Mouse (Mus musculus): Measurements from ENCODE around the gene Casr.
A peak's percentile ranks its signal among the peaks of the same experiment; 100 is the strongest.

Gene Casr

GRCm38 (mm10) chr16:36507300-36507699 lies 54.6 kb downstream of the Casr start:
- no peak for DNase-seq

GRCm38 (mm10) chr16:36506827-36507226 lies 55.1 kb downstream of the Casr start:
- no peak for DNase-seq

GRCm38 (mm10) chr16:36505913-36506312 lies 56.0 kb downstream of the Casr start:
- no peak for DNase-seq

- no peak for DNase-seq
These were observed 56.8 kb downstream of the Casr start for GRCm38 (mm10) chr16:36505134-36505533.

GRCm38 (mm10) chr16:36502286-36502685 lies 59.7 kb downstream of the Casr start:
- peak; percentile 1 for DNase-seq

- DNase-seq: no peak
These were observed 69.5 kb downstream of the Casr start for GRCm38 (mm10) chr16:36492420-36492819.

GRCm38 (mm10) chr16:36476866-36477265 lies 85.1 kb downstream of the Casr start:
- peak; percentile 39 for DNase-seq

- DNase-seq: no peak
These were observed 86.4 kb downstream of the Casr start for GRCm38 (mm10) chr16:36475530-36475929.

GRCm38 (mm10) chr16:36474849-36475248 lies 87.1 kb downstream of the Casr start:
- DNase-seq: no peak

- DNase-seq: peak; percentile 54
These were observed 88.4 kb downstream of the Casr start for GRCm38 (mm10) chr16:36473217-36474216.

- DNase-seq: no peak
These were observed 90.8 kb downstream of the Casr start for GRCm38 (mm10) chr16:36471066-36471633.

GRCm38 (mm10) chr16:36469955-36470478 lies 91.9 kb downstream of the Casr start:
- peak; percentile 32 for DNase-seq

- DNase-seq: peak; percentile 3
These were observed 92.6 kb downstream of the Casr start for GRCm38 (mm10) chr16:36469367-36469766.

GRCm38 (mm10) chr16:36468862-36469261 lies 93.1 kb downstream of the Casr start:
- peak; percentile 6 for DNase-seq

GRCm38 (mm10) chr16:36467936-36468335 lies 94.0 kb downstream of the Casr start:
- no peak for DNase-seq

- no peak for DNase-seq
These were observed 96.5 kb downstream of the Casr start for GRCm38 (mm10) chr16:36465436-36465835.

- no peak for DNase-seq
These were observed 97.9 kb downstream of the Casr start for GRCm38 (mm10) chr16:36464076-36464475.

- no peak for DNase-seq
These were observed 101.5 kb downstream of the Casr start for GRCm38 (mm10) chr16:36460426-36460825.

- no peak for DNase-seq
These were observed 106.6 kb downstream of the Casr start, which contains the start of gene Stfa3 for GRCm38 (mm10) chr16:36455342-36455802. Gene Stfa3 (minus strand): TSS chr16:36455392.
